Mouse (Mus musculus): ENCODE measurements around the gene Medag. TPM values are rescaled to one million over a fixed set of nuclear protein-coding genes. Genes with fewer than 3 reads are reported as not detected.

Gene Medag
- polyA plus RNA-seq, 1 experiment: not detected

- H3K4me1 ChIP-seq (ENCODE audit: control insufficient read depth): peaks cover 2% of the 10 kb centered on the region
- no peaks in the 10 kb centered on the region for H3K36me3 ChIP-seq (ENCODE audit: control insufficient read depth)
- H3K9me3 ChIP-seq (ENCODE audit: control insufficient read depth, low read length): no peaks in the 10 kb centered on the region
- no peak overlapping the region for H3K4me3 ChIP-seq (replicated peaks)
- TF ChIP-seq GATA1 (IDR thresholded peaks at IDR 0.05; ENCODE audit: low read length): no peak
- no peak for TF ChIP-seq TAL1 (IDR thresholded peaks at IDR 0.05; ENCODE audit: low read length)
- peaks cover 2% of the 10 kb centered on the region; the same call in 1 of the 2 replicates for H3K27me3 ChIP-seq (ENCODE audit: control insufficient read depth)
These were observed 31.1 kb upstream of the Medag start for GRCm38 (mm10) chr5:149380388-149380916.

DNA sequence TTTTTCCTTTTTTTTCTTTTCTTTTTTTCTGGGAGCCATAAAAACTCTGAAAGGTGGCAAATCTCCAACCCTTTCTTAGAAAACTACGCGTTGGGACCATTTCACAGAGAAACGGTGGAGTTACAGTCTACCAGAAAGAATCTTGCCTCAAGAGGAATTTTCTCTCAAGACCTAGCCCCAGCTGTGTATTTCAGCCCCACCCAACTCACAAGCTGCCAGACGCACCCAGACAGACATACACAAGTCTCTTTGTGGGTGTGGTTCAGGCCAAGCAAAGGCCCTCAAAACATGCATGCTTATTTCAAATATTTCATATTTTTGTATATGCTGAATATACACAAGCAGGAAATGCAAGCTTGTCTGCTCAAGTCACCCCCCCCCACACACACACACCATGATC is 29.6 kb upstream of the Medag start:
- no peaks in the 10 kb centered on the region for H3K9me3 ChIP-seq (ENCODE audit: control insufficient read depth, low read length)
- no peak overlapping the region for H3K4me3 ChIP-seq (replicated peaks)
- H3K36me3 ChIP-seq (ENCODE audit: control insufficient read depth): no peaks in the 10 kb centered on the region
- TF ChIP-seq GATA1 (IDR thresholded peaks at IDR 0.05; ENCODE audit: low read length) (no peak), TAL1 (IDR thresholded peaks at IDR 0.05; ENCODE audit: low read length) (no peak)
- peaks cover 2% of the 10 kb centered on the region; the same call in 1 of the 2 replicates for H3K27me3 ChIP-seq (ENCODE audit: control insufficient read depth)
- no peaks in the 10 kb centered on the region; the same call in 1 of the 2 replicates for H3K4me1 ChIP-seq (ENCODE audit: control insufficient read depth)

GRCm38 (mm10) chr5:149382601-149383000 is 28.9 kb upstream of the Medag start:
- no peaks in the 10 kb centered on the region for H3K27me3 ChIP-seq (ENCODE audit: control insufficient read depth)
- no peak overlapping the region for H3K4me3 ChIP-seq (replicated peaks)
- no peaks in the 10 kb centered on the region for H3K36me3 ChIP-seq (ENCODE audit: control insufficient read depth)
- TF ChIP-seq GATA1 (IDR thresholded peaks at IDR 0.05; ENCODE audit: low read length) (no peak), TAL1 (IDR thresholded peaks at IDR 0.05; ENCODE audit: low read length) (no peak)
- no peaks in the 10 kb centered on the region; the same call in 1 of the 2 replicates for H3K4me1 ChIP-seq (ENCODE audit: control insufficient read depth)
- H3K9me3 ChIP-seq (ENCODE audit: control insufficient read depth, low read length): no peaks in the 10 kb centered on the region

GRCm38 (mm10) chr5:149385228-149385961 is 26.2 kb upstream of the Medag start:
- no peaks in the 10 kb centered on the region for H3K27me3 ChIP-seq (ENCODE audit: control insufficient read depth)
- H3K4me1 ChIP-seq (ENCODE audit: control insufficient read depth): no peaks in the 10 kb centered on the region; the same call in 1 of the 2 replicates
- TF ChIP-seq GATA1 (IDR thresholded peaks at IDR 0.05; ENCODE audit: low read length) (no peak), TAL1 (IDR thresholded peaks at IDR 0.05; ENCODE audit: low read length) (no peak)
- H3K9me3 ChIP-seq (ENCODE audit: control insufficient read depth, low read length): no peaks in the 10 kb centered on the region
- no peaks in the 10 kb centered on the region for H3K36me3 ChIP-seq (ENCODE audit: control insufficient read depth)
- H3K4me3 ChIP-seq (replicated peaks): no peak overlapping the region

GRCm38 (mm10) chr5:149386294-149386850 is 25.2 kb upstream of the Medag start:
- H3K27me3 ChIP-seq (ENCODE audit: control insufficient read depth): no peaks in the 10 kb centered on the region; the same call in 1 of the 2 replicates
- TF ChIP-seq TAL1 (IDR thresholded peaks at IDR 0.05; ENCODE audit: low read length) (no peak), GATA1 (IDR thresholded peaks at IDR 0.05; ENCODE audit: low read length) (no peak)
- H3K9me3 ChIP-seq (ENCODE audit: control insufficient read depth, low read length): no peaks in the 10 kb centered on the region
- H3K4me1 ChIP-seq (ENCODE audit: control insufficient read depth): no peaks in the 10 kb centered on the region; the same call in 1 of the 2 replicates
- H3K36me3 ChIP-seq (ENCODE audit: control insufficient read depth): no peaks in the 10 kb centered on the region
- no peak overlapping the region for H3K4me3 ChIP-seq (replicated peaks)

GRCm38 (mm10) chr5:149388947-149389346 is 22.6 kb upstream of the Medag start:
- TF ChIP-seq TAL1 (IDR thresholded peaks at IDR 0.05; ENCODE audit: low read length) (no peak), GATA1 (IDR thresholded peaks at IDR 0.05; ENCODE audit: low read length) (no peak)
- Histone ChIP-seq H3K27me3 (ENCODE audit: control insufficient read depth) (peaks cover 2% of the 10 kb centered on the region; the same call in 1 of the 2 replicates), H3K4me1 (ENCODE audit: control insufficient read depth) (no peaks in the 10 kb centered on the region), H3K36me3 (ENCODE audit: control insufficient read depth) (no peaks in the 10 kb centered on the region), H3K4me3 (replicated peaks) (no peak overlapping the region), H3K9me3 (ENCODE audit: control insufficient read depth, low read length) (peaks cover 4% of the 10 kb centered on the region)

- Histone ChIP-seq H3K4me3 (replicated peaks) (no peak overlapping the region), H3K27me3 (ENCODE audit: control insufficient read depth) (peaks cover 2% of the 10 kb centered on the region; the same call in 1 of the 2 replicates), H3K36me3 (ENCODE audit: control insufficient read depth) (no peaks in the 10 kb centered on the region), H3K4me1 (ENCODE audit: control insufficient read depth) (no peaks in the 10 kb centered on the region), H3K9me3 (ENCODE audit: control insufficient read depth, low read length) (peaks cover 4% of the 10 kb centered on the region)
- TF ChIP-seq TAL1 (IDR thresholded peaks at IDR 0.05; ENCODE audit: low read length) (no peak), GATA1 (IDR thresholded peaks at IDR 0.05; ENCODE audit: low read length) (no peak)
These were observed 21.9 kb upstream of the Medag start for GRCm38 (mm10) chr5:149389548-149390211.

DNA sequence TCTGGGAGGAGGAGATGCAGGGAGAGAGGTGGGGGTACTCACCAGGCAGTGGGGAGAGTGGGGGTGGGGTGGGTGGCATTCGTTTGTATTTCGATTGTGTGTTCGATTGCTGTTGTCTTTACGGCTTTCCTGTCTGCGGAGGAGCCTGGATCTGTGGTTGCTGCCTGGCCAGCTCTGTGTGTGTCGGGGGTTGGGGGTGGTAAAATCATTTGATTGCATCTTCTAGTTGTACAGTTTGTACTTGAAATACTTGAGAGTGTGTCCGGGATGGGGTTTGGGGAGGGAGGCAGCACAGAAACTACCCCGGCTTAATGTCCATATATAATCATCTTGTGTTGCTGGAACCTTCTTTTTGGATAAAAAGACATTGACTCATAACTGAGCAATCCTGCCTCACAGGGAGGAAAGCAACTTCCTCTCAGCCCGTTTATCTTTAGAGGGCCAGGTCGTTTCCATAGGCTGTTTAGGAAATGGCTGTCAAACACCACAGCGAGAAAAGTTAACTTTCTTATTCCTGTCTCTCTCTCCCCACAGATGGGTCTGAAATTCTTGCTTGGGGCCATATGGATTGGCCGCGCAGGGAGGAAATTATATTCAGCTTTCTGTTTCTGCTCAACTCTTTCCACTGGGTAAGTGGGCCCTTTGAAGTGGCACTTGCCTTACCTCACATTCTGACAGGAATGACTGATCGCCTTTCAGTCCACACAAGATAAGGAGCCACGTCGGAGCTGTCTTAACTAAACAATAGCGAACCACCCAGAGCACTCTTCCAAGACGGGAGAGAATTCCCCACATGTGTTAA is 19.8 kb upstream of the Medag start:
- H3K9me3 ChIP-seq (ENCODE audit: control insufficient read depth, low read length): peaks cover 4% of the 10 kb centered on the region
- H3K36me3 ChIP-seq (ENCODE audit: control insufficient read depth): no peaks in the 10 kb centered on the region
- H3K27me3 ChIP-seq (ENCODE audit: control insufficient read depth): peaks cover 2% of the 10 kb centered on the region; the same call in 1 of the 2 replicates
- H3K4me1 ChIP-seq (ENCODE audit: control insufficient read depth): no peaks in the 10 kb centered on the region
- no peak for TF ChIP-seq GATA1 (IDR thresholded peaks at IDR 0.05; ENCODE audit: low read length)
- no peak for TF ChIP-seq TAL1 (IDR thresholded peaks at IDR 0.05; ENCODE audit: low read length)
- no peak overlapping the region for H3K4me3 ChIP-seq (replicated peaks)

Data from erythroblast, embryonic 14.5 days (primary cell).